Mouse (Mus musculus) limb, embryonic 10.5 days (tissue): ENCODE results near the gene Slc6a21. TPM values are rescaled to one million over a fixed set of nuclear protein-coding genes. Genes with fewer than 3 reads are reported as not detected.

Source experiments
- DNase-seq: peaks from one replicate; pipeline ENCODE4 v3.0.0-alpha.2; 2017; ENCODE audit warnings: low spot score
- H3K27ac ChIP-seq: fragments of 300-500 bp; sonication (generic); 2 replicates; pipeline ENCODE4 v1.5.1; 2016; ENCODE audit warnings: mild to moderate bottlenecking
- H3K27me3 ChIP-seq: fragments of 300-500 bp; sonication (generic); 2 replicates; pipeline ENCODE4 v1.6.1; 2016; ENCODE audit warnings: low read depth, mild to moderate bottlenecking; ENCODE audit not compliant: poor library complexity, severe bottlenecking
- H3K36me3 ChIP-seq: fragments of 300-500 bp; sonication (generic); 2 replicates; pipeline ENCODE4 v1.6.1; 2016; ENCODE audit warnings: mild to moderate bottlenecking, moderate library complexity
- H3K4me1 ChIP-seq: fragments of 300-500 bp; sonication (generic); 2 replicates; pipeline ENCODE4 v1.6.1; 2016
- H3K4me3 ChIP-seq: fragments of 300-500 bp; sonication (generic); 2 replicates; pipeline ENCODE4 v1.5.1; 2016; ENCODE audit warnings: mild to moderate bottlenecking, moderate library complexity
- H3K9me3 ChIP-seq: fragments of 300-500 bp; sonication (generic); replicated peaks from 2 replicates; pipeline ENCODE4 v1.6.1; 2016; ENCODE audit warnings: mild to moderate bottlenecking
- WGBS: fragments of 180-500 bp; shearing (Covaris S2); methylation state at CpG from one replicate; pipeline ENCODE4 v1.1.7; 2016; 5-methylcytosine and 5-hydroxymethylcytosine counted together
- polyA plus RNA-seq: library from polyadenylated mRNA; unstranded; fragments of >200 nt; fragmentation: Nextera tagmentation; extraction: Ambion mirVana; gene quantifications from 2 replicates; pipeline ENCODE4 v1.2.1, GENCODE M21; 2016

The Slc6a21 gene
- polyA plus RNA-seq, 1 experiment from 2014 or later = not detected

DNA sequence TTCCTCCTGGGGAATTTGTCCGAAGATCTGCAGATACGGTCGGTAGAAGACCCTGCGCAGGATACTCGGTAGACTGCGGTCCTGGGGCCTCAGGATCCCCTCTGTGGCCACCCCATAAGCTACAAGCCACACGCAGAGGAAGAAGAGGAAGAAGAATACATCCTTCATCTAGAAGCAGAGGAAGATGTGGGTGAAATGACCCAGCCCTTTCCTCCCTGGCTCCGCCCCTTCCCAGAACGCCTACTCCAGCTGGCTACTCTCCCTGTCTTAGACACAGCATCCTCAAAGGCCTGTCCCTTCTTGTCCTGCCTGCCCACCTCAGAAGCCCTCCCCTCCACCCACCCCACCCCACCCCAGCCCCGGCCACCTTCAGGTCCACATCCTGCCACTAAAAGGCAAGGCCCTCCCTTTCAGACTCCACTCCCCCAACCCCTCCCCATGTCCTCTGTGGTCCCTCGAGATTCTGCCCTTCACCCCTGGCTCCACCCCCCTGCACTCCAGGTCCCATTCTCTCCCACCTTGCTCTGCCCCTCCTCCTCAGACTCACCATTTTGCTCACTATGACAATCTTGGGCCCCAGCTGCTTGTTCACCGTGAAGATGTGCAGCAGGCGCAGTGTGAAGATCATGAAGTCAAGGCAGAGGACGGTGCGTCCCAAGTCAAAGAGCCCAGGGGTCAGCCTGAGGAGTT is 31.4 kb downstream of the Slc6a21 start:
- Histone ChIP-seq H3K4me1 (peaks cover 34% of the 10 kb centered on the region), H3K9me3 (no peaks in the 10 kb centered on the region), H3K27ac (no peak overlapping the region), H3K4me3 (no peak overlapping the region), H3K36me3 (no peaks in the 10 kb centered on the region), H3K27me3 (peaks cover 17% of the 10 kb centered on the region)
- WGBS = 63% methylated on average over 15 of the region's 15 CpGs
- no peak for DNase-seq

DNA sequence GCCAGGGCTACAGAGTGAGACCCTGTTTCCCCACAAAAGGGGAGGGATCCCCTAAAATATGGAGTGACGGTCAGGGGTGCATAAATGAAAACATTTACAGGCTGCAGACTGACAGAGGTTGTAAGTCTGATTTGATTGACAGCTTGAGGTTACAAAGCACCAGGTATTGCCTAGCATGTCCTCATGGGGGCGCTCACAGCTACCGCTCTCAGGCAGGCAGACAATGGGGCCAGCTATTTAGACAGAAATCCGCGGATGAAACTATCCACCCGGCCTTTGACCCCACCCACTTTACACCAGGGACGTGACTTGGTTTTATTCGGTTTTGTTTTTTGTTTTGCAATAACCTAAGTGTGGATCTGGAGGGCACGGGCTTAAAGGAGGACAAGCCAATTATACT is 32.1 kb downstream of the Slc6a21 start:
- 0 out of 2 replicates have a peak, but pooled peaks cover 2% of the 10 kb centered on the region for H3K36me3 ChIP-seq
- H3K4me1 ChIP-seq = peaks cover 32% of the 10 kb centered on the region
- 20% methylated on average over 9 of the region's 9 CpGs for WGBS
- no peak overlapping the region for H3K4me3 ChIP-seq
- H3K9me3 ChIP-seq = no peaks in the 10 kb centered on the region
- H3K27ac ChIP-seq = no peak overlapping the region
- DNase-seq = peak; percentile 61
- H3K27me3 ChIP-seq = peaks cover 9% of the 10 kb centered on the region

DNA sequence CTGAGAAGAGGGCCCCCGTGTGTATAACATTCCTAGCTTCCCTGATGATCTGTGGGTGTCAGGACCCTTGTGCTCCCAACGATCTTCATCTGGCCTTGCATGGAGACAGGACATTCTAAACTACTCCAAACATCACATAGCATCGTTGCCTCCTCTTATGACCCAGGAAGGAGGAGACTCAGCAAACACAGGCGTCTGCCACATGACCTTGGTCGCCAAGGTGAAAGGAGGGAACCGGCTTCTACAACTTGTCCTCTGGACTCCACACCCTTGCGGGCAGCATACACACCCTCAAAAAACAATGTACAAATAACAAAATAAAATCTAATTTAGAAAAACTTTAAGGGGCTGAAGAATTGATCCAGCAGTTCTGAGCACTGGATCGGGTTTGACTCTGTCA is 34.7 kb downstream of the Slc6a21 start:
- no peak overlapping the region for H3K4me3 ChIP-seq
- peaks cover 7% of the 10 kb centered on the region for H3K27me3 ChIP-seq
- H3K27ac ChIP-seq = no peak overlapping the region
- peaks cover 20% of the 10 kb centered on the region for H3K4me1 ChIP-seq
- no peaks in the 10 kb centered on the region for H3K9me3 ChIP-seq
- DNase-seq = no peak
- 56% methylated on average over 8 of the region's 8 CpGs for WGBS
- 0 out of 2 replicates have a peak, but pooled peaks cover 2% of the 10 kb centered on the region for H3K36me3 ChIP-seq

DNA sequence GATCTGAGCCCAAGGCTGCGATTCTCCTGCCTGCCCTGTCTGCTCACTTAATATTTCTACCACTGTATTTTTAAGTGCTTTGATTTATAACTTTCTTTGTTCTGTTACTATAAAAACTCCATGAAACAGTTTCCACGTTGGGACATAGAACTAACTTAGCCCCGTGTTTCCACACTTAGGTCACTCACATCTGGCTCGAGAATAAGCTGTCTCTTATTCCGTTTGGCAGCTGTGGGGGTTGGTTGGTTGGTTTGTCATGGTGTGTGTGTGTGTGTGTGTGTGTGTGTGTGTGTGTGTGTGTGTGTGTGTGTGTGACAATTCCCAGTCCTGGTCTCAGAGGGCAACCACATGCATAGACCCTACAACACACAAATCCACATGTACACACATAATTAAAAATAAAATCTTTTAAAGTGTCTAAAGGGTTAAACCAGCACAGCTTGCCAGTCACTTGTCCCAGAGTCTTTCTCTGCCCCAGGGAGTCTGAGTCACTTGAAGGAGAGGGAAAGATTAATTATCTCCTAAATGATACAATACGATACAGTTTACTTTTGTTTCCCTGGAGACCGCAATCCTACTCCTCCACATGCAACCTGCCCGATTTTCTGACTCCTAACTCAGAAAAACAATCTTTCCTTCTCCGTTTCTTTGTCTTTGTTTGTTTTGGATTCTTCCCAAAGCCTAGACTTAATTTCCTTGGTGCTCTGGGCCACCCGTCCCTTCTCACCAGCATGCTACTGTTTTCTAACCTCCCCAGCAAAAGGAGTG is 35.6 kb downstream of the Slc6a21 start:
- Histone ChIP-seq H3K9me3 (no peaks in the 10 kb centered on the region), H3K4me1 (peaks cover 20% of the 10 kb centered on the region), H3K4me3 (no peak overlapping the region), H3K36me3 (0 out of 2 replicates have a peak, but pooled peaks cover 2% of the 10 kb centered on the region), H3K27ac (peak overlapping the region; percentile 31; the same call in 1 of the 2 replicates), H3K27me3 (peaks cover 6% of the 10 kb centered on the region)
- 39% methylated on average over 10 of the region's 10 CpGs for WGBS
- no peak for DNase-seq

DNA sequence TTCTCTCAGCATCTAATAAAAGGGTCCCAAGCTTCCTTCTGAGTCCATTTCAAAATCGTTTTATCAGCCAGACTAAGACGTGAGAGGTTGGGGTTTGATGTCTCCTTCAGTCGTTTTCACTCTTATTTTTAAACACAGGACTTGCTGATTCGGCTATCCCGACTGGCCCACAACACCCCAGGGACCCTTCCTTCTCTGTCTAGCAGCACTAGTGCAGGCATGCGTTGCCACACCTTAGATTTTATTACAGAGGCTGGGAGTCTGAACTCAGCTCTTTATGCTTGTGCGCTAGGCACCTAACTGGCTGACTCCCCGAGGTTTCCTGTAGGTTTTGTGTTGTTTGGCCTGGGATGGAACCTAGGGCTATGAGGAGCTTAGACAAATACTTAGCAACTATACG is 36.2 kb downstream of the Slc6a21 start:
- Histone ChIP-seq H3K4me3 (no peak overlapping the region), H3K27me3 (peaks cover 4% of the 10 kb centered on the region), H3K4me1 (peaks cover 19% of the 10 kb centered on the region), H3K9me3 (no peaks in the 10 kb centered on the region), H3K36me3 (0 out of 2 replicates have a peak, but pooled peaks cover 2% of the 10 kb centered on the region), H3K27ac (peak overlapping the region; percentile 31)
- WGBS = 46% methylated on average over 9 of the region's 9 CpGs
- DNase-seq = no peak

DNA sequence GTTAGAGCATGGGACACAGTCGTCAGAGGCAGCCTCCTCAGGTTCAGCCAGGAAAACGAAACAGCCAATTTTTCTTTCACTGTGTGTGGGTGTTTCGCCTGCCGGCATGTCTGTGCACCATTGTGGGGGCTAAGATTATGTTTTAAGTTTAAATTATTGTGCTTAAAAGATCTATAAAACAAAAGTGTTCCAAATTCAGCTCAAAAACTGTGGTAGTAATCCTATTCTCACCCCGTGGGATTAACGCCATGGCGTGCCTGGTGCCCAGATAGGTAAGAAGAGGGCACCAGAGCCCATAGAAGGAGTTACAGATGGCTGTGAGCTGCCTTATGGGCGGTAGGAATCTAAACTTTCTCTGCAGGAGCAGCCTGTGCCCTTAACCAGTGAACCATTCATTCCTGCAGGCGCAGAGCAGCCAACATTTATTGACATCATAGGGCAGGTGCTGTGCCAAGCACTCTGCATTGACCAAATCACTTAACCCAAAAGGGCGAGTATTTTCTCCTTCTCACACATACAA is 37.9 kb downstream of the Slc6a21 start:
- H3K4me1 ChIP-seq = peaks cover 12% of the 10 kb centered on the region
- H3K27ac ChIP-seq = no peak overlapping the region
- no peak for DNase-seq
- H3K4me3 ChIP-seq = no peak overlapping the region
- 0 out of 2 replicates have a peak, but pooled peaks cover 2% of the 10 kb centered on the region for H3K36me3 ChIP-seq
- H3K27me3 ChIP-seq = peaks cover 1% of the 10 kb centered on the region
- no peaks in the 10 kb centered on the region for H3K9me3 ChIP-seq
- 87% methylated on average over 10 of the region's 10 CpGs for WGBS

DNA sequence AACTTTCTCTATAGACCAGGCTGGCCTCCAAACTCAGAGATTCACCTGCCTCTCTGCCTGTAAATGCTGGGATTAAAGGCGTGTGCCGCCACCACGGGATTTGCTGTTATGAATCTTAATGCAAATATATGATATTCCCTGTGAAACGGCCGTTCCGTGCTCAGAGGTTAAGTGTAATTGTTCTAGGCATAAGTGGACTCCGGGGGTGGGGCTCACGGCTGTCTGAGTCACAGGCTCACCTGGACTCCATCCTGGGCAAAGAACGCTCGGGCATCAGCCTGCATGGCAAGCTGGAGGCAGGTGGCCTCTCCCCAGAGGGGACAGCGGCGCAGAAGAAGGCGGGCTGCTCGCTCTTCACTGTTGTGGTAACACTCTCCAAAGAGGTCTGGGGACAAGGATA is 39.2 kb downstream of the Slc6a21 start:
- no peaks in the 10 kb centered on the region for H3K9me3 ChIP-seq
- no peak overlapping the region for H3K4me3 ChIP-seq
- H3K36me3 ChIP-seq = 0 out of 2 replicates have a peak, but pooled peaks cover 2% of the 10 kb centered on the region
- peaks cover 12% of the 10 kb centered on the region for H3K4me1 ChIP-seq
- no peaks in the 10 kb centered on the region; the same call in 1 of the 2 replicates for H3K27me3 ChIP-seq
- WGBS = 94% methylated on average over 14 of the region's 14 CpGs
- no peak for DNase-seq
- no peak overlapping the region for H3K27ac ChIP-seq

DNA sequence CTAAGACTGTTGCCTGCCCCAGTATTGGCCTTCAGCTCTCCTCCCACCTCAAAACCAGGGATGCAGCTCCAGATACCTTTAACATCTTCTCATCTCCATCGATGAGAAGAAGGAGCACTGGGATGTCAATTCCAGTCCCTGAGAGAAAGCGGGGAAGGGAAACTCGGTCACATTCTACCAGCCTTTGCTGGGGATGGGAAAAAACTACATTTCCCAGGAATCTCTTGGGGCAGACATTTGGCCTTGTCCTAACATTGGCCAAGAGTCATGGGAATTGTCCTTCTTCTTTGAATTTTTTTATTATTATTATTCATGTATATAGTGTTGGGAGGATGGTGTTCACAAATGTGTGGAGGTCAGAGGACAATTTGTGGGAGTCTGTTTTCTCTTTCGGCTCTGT is 44.9 kb downstream of the Slc6a21 start:
- Histone ChIP-seq H3K4me3 (no peak overlapping the region), H3K4me1 (no peaks in the 10 kb centered on the region), H3K27me3 (no peaks in the 10 kb centered on the region), H3K36me3 (peaks cover 11% of the 10 kb centered on the region; the same call in 1 of the 2 replicates), H3K27ac (no peak overlapping the region), H3K9me3 (no peaks in the 10 kb centered on the region)
- 90% methylated on average over 4 of the region's 4 CpGs for WGBS
- DNase-seq = no peak

DNA sequence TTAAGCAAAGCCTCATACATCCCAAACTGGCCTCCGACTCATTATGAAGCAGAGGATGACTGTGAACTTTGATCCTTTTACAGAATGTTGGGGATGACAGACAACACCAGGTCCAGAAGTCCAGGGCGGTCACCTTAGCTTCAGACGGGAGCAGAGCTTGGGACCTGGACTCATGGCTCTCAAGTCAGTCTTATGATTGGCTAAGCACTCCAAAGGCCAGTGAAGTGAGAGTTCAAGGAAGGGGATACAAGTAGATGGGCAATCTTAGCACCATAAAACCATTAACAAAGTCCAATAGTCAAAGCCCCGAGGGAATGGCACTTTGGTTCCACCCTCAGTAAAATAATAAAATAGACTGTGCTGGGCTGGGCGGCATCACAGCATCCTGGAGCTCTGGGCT is 45.8 kb downstream of the Slc6a21 start:
- Histone ChIP-seq H3K4me1 (no peaks in the 10 kb centered on the region), H3K27ac (no peak overlapping the region), H3K36me3 (peaks cover 11% of the 10 kb centered on the region; the same call in 1 of the 2 replicates), H3K4me3 (no peak overlapping the region), H3K27me3 (no peaks in the 10 kb centered on the region), H3K9me3 (no peaks in the 10 kb centered on the region)
- WGBS = 64% methylated on average over 5 of the region's 5 CpGs
- no peak for DNase-seq

DNA sequence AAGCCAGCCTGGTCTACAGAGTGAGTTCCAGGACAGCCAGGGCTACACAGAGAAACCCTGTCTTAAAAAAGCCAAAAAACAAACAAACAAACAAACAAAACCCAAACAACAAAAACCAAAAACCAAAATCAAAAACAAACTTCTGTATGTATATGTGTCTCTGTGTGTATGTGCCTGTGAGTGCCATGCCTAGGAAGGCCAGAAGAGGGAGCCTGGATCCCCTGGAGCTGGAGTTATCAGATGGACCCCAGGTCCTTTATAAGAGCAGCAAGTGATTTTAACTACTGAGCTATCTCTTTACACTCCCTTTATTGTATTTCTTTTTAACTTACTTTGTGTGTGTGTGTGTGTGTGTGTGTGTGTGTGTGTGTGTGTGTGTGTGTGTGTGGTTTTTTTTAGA is 48.5 kb downstream of the Slc6a21 start:
- H3K36me3 ChIP-seq = peaks cover 11% of the 10 kb centered on the region; the same call in 1 of the 2 replicates
- no peaks in the 10 kb centered on the region for H3K9me3 ChIP-seq
- H3K27ac ChIP-seq = no peak overlapping the region
- H3K4me3 ChIP-seq = no peak overlapping the region
- H3K27me3 ChIP-seq = no peaks in the 10 kb centered on the region
- DNase-seq = no peak
- H3K4me1 ChIP-seq = no peaks in the 10 kb centered on the region

DNA sequence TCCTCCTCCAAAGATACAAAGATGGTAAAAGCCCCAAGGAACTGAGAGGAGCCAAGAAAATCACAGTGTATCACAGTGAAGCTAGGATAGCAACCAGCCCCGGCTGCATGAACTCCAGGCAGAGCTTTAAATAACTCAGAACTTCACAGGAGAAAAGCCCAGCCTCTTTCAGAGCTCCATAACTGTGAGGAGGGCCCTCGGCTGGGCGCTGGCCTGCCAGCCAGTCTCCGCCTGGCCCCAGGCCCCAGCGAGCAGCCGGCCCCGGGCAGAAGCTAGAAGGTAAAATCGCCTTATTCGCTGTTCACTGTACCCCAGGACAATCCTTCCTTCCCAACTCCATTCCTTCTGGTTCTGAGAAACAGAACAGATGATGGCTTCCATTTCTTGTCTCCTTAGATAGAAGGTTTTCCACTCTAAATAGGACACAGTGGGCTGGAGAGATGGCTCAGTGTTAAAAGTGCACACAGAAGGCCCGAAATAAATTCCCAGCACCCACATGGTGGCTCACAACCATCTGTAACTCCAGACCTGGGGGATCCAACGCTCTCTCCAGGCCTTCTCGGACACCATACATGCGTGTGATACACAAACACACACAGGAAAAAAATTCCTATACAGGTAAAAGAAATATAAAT is 51.6 kb downstream of the Slc6a21 start:
- Histone ChIP-seq H3K4me1 (peaks cover 22% of the 10 kb centered on the region), H3K4me3 (no peak overlapping the region), H3K27me3 (0 out of 2 replicates have a peak, but pooled peaks cover 4% of the 10 kb centered on the region), H3K27ac (no peak overlapping the region), H3K36me3 (peaks cover 11% of the 10 kb centered on the region; the same call in 1 of the 2 replicates), H3K9me3 (no peaks in the 10 kb centered on the region)
- DNase-seq = no peak
- WGBS = 80% methylated on average over 13 of the region's 13 CpGs

DNA sequence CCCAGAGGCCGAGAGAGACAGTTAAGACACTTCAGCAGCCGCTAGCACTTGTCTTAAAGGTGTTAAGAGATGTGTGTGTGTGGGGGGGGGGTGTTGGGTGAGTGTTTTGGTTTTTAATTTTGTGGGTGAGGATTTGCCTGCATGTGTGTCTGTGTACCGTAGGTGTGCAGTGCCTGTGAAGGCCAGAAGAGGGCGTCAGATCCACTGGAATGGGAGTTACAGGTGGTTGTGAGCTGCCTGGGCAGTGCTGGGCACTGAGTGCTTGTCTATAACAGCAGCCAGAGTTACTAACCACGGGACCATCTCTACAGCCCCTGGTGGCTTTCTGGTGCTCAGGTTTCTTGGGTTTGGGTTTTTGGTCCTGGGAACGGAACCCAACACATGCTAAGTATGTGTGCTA is 54.2 kb downstream of the Slc6a21 start:
- Histone ChIP-seq H3K4me1 (peaks cover 36% of the 10 kb centered on the region), H3K27me3 (peaks cover 13% of the 10 kb centered on the region; the same call in 1 of the 2 replicates)

More for the DNA sequence above, 54.2 kb downstream of the Slc6a21 start:
- no peak for DNase-seq
- Histone ChIP-seq H3K4me3 (no peak overlapping the region), H3K9me3 (no peaks in the 10 kb centered on the region), H3K36me3 (peaks cover 4% of the 10 kb centered on the region; the same call in 1 of the 2 replicates), H3K27ac (no peak overlapping the region)
- 77% methylated on average over 6 of the region's 6 CpGs for WGBS
